Mouse (Mus musculus): ENCODE measurements around the gene 0610040J01Rik.

- no peak for TF ChIP-seq POLR2A (IDR thresholded peaks at IDR 0.05; ENCODE audit: borderline replicate concordance, low read depth, low read length)
- TF ChIP-seq CTCF (IDR thresholded peaks at IDR 0.05; ENCODE audit: low read depth, low read length), result no peak
Measured at GRCm38 (mm10) chr5:63834435-63834834, 22.3 kb downstream of the 0610040J01Rik start.

Measured in bone marrow macrophage, adult 2 months (primary cell).